Mouse (Mus musculus) ovary, adult 18-20 months (tissue): ENCODE results near the gene Mvd.

ENCODE experiments used
- DNase-seq: peaks from one replicate; pipeline ENCODE4 v3.0.0; 2022; ENCODE audit warnings: low spot score, mixed read lengths

Gene Mvd

GRCm38 (mm10) chr8:122426145-122426544 lies 17.1 kb downstream of the Mvd start:
- DNase-seq = no peak

GRCm38 (mm10) chr8:122423659-122424058 lies 19.6 kb downstream of the Mvd start:
- no peak for DNase-seq

- no peak for DNase-seq
These were observed 20.0 kb downstream of the Mvd start for GRCm38 (mm10) chr8:122423217-122423616.

- DNase-seq = no peak
These were observed 21.7 kb downstream of the Mvd start, which contains the start of gene Il17c for GRCm38 (mm10) chr8:122421376-122422070. Il17c (plus strand) TSS chr8:122422020.

GRCm38 (mm10) chr8:122419881-122420555 lies 23.2 kb downstream of the Mvd start:
- DNase-seq = no peak

- DNase-seq = no peak
These were observed 27.7 kb downstream of the Mvd start for GRCm38 (mm10) chr8:122415554-122415953.

- no peak for DNase-seq
These were observed 28.9 kb downstream of the Mvd start for GRCm38 (mm10) chr8:122414311-122414710.

GRCm38 (mm10) chr8:122407678-122408077 lies 35.5 kb downstream of the Mvd start:
- DNase-seq = no peak

GRCm38 (mm10) chr8:122405146-122405805 lies 37.9 kb downstream of the Mvd start:
- DNase-seq = no peak

- DNase-seq = no peak
These were observed 45.0 kb downstream of the Mvd start for GRCm38 (mm10) chr8:122398186-122398585.

GRCm38 (mm10) chr8:122395291-122395690 lies 47.9 kb downstream of the Mvd start:
- DNase-seq = no peak

GRCm38 (mm10) chr8:122393717-122394116 lies 49.5 kb downstream of the Mvd start:
- DNase-seq = no peak

- no peak for DNase-seq
These were observed 52.5 kb downstream of the Mvd start for GRCm38 (mm10) chr8:122390758-122391157.

GRCm38 (mm10) chr8:122389357-122389756 lies 53.9 kb downstream of the Mvd start:
- DNase-seq = no peak
